15 mouse cellular contexts compared by ENCODE assay signal in genomic region chr14:79272991-79273390, GRCm38 (mm10). TPM values are rescaled to one million over a fixed set of nuclear protein-coding genes. Genes with fewer than 3 reads are reported as not detected.
DNase-seq lines count a peak whose midpoint lies in the region; ATAC-seq and TF ChIP-seq lines count a peak whose summit lies in the region.
"Had no signal": no experiment of that assay in that cellular context is flagged by ENCODE, and none has a peak within 500 bp of the region (broad histone marks: within the 10 kb centered on the region; RNA-seq: fewer than 3 reads in every experiment).

No protein-coding gene starts in this region.

- no peak for TF ChIP-seq CTCF in kidney, postnatal 0 days (IDR thresholded peaks at IDR 0.05; ENCODE audit: low read depth)

- 88% methylated on average over 9 of the region's 9 CpGs for WGBS in forebrain, embryonic 10.5 days
- 88% methylated on average over 9 of the region's 9 CpGs for WGBS in forebrain, embryonic 12.5 days
- 72% methylated on average over 9 of the region's 9 CpGs for WGBS in kidney, postnatal 0 days
- WGBS in kidney, embryonic 14.5 days: 86% methylated on average over 9 of the region's 9 CpGs
- 78% methylated on average over 9 of the region's 9 CpGs for WGBS in hindbrain, embryonic 12.5 days
- WGBS in midbrain, embryonic 15.5 days: 87% methylated on average over 9 of the region's 9 CpGs

- H3K27ac ChIP-seq in forebrain, embryonic 10.5 days: 0 out of 2 replicates have a peak overlapping the region, but pooled peaks have one; percentile 0
- no peak overlapping the region for H3K27ac ChIP-seq in forebrain, embryonic 12.5 days
- peak overlapping the region; percentile 27; the same call in 1 of the 2 replicates for H3K27ac ChIP-seq in kidney, postnatal 0 days
- no peak overlapping the region for H3K27ac ChIP-seq in kidney, embryonic 14.5 days (ENCODE audit: low read depth, low read length)
- peak overlapping the region; percentile 26; the same call in 1 of the 2 replicates for H3K27ac ChIP-seq in hindbrain, embryonic 12.5 days
- H3K27ac ChIP-seq in midbrain, embryonic 15.5 days: peak overlapping the region; percentile 63
- H3K27ac ChIP-seq: heart, embryonic 13.5 days had no signal

- no peak overlapping the region for H3K4me2 ChIP-seq in forebrain, embryonic 12.5 days
- H3K4me2 ChIP-seq in kidney, postnatal 0 days (ENCODE audit: low read length): no peak overlapping the region
- H3K4me2 ChIP-seq in kidney, embryonic 14.5 days (replicated peaks; ENCODE audit: low read depth, low read length): no peak overlapping the region
- H3K4me2 ChIP-seq in hindbrain, embryonic 12.5 days (replicated peaks): no peak overlapping the region
- no peak overlapping the region for H3K4me2 ChIP-seq in midbrain, embryonic 15.5 days
- H3K4me2 ChIP-seq: heart, embryonic 13.5 days had no signal

- no peak overlapping the region for H3K9ac ChIP-seq in forebrain, embryonic 12.5 days
- H3K9ac ChIP-seq in kidney, postnatal 0 days (ENCODE audit: low read depth, low read length): no peak overlapping the region
- no peak overlapping the region for H3K9ac ChIP-seq in kidney, embryonic 14.5 days (ENCODE audit: low read depth, low read length)
- H3K9ac ChIP-seq in hindbrain, embryonic 12.5 days: no peak overlapping the region
- no peak overlapping the region for H3K9ac ChIP-seq in midbrain, embryonic 15.5 days
- H3K9ac ChIP-seq: forebrain, postnatal 0 days; heart, embryonic 13.5 days had no signal

- H3K36me3 ChIP-seq in forebrain, embryonic 10.5 days (replicated peaks): no peaks in the 10 kb centered on the region
- H3K36me3 ChIP-seq in forebrain, embryonic 12.5 days (replicated peaks): no peaks in the 10 kb centered on the region
- no peaks in the 10 kb centered on the region for H3K36me3 ChIP-seq in kidney, postnatal 0 days (ENCODE audit: insufficient read depth, low read length)
- no peaks in the 10 kb centered on the region for H3K36me3 ChIP-seq in kidney, embryonic 14.5 days (ENCODE audit: control insufficient read depth, insufficient read depth, low read length)
- no peaks in the 10 kb centered on the region for H3K36me3 ChIP-seq in hindbrain, embryonic 12.5 days
- no peaks in the 10 kb centered on the region for H3K36me3 ChIP-seq in midbrain, embryonic 15.5 days (replicated peaks)
- H3K36me3 ChIP-seq: heart, embryonic 13.5 days had no signal

- peaks cover 43% of the 10 kb centered on the region for H3K4me1 ChIP-seq in forebrain, embryonic 10.5 days
- H3K4me1 ChIP-seq in forebrain, embryonic 12.5 days: peaks cover 22% of the 10 kb centered on the region
- 0 out of 2 replicates have a peak, but pooled peaks cover 8% of the 10 kb centered on the region for H3K4me1 ChIP-seq in kidney, postnatal 0 days (replicated peaks; ENCODE audit: insufficient read depth, low read length)
- H3K4me1 ChIP-seq in kidney, embryonic 14.5 days (ENCODE audit: control insufficient read depth, insufficient read depth, low read length): 0 out of 2 replicates have a peak, but pooled peaks cover 5% of the 10 kb centered on the region
- peaks cover 23% of the 10 kb centered on the region for H3K4me1 ChIP-seq in hindbrain, embryonic 12.5 days
- H3K4me1 ChIP-seq in midbrain, embryonic 15.5 days: peaks cover 17% of the 10 kb centered on the region

- ATAC-seq in forebrain, embryonic 12.5 days (ENCODE audit: low FRiP score): no peak
- ATAC-seq in kidney, postnatal 0 days (replicated peaks; ENCODE audit: low FRiP score, low read depth): no peak
- no peak for ATAC-seq in kidney, embryonic 14.5 days (ENCODE audit: low FRiP score, low TSS enrichment)
- no peak for ATAC-seq in hindbrain, embryonic 12.5 days (ENCODE audit: low FRiP score)
- ATAC-seq in midbrain, embryonic 15.5 days (replicated peaks): no peak

- DNase-seq in forebrain, embryonic 10.5 days (ENCODE audit: extremely low spot score, low spot score): no peak
- DNase-seq in kidney, postnatal 0 days (ENCODE audit: low spot score): no peak
- DNase-seq in cerebellum, postnatal 10 days: no peak
- DNase-seq in layer of hippocampus, adult 11-12 months (ENCODE audit: low spot score): no peak
- DNase-seq: cerebellum, postnatal 14 days; forebrain, postnatal 0 days; gastrocnemius, postnatal 14 days; liver; lung, adult 18-20 months had no signal

- H3K9me3 ChIP-seq in forebrain, embryonic 10.5 days: no peaks in the 10 kb centered on the region
- H3K9me3 ChIP-seq in forebrain, embryonic 12.5 days: no peaks in the 10 kb centered on the region
- no peaks in the 10 kb centered on the region for H3K9me3 ChIP-seq in kidney, postnatal 0 days (replicated peaks; ENCODE audit: low read length)
- no peaks in the 10 kb centered on the region for H3K9me3 ChIP-seq in kidney, embryonic 14.5 days (ENCODE audit: control insufficient read depth, low read length)
- H3K9me3 ChIP-seq in hindbrain, embryonic 12.5 days (replicated peaks): no peaks in the 10 kb centered on the region
- no peaks in the 10 kb centered on the region for H3K9me3 ChIP-seq in midbrain, embryonic 15.5 days

- H3K27me3 ChIP-seq in forebrain, embryonic 10.5 days (ENCODE audit: poor library complexity, severe bottlenecking): no peaks in the 10 kb centered on the region
- H3K27me3 ChIP-seq in forebrain, embryonic 12.5 days: no peaks in the 10 kb centered on the region
- no peaks in the 10 kb centered on the region for H3K27me3 ChIP-seq in kidney, postnatal 0 days (ENCODE audit: insufficient read depth, low read length)
- H3K27me3 ChIP-seq in kidney, embryonic 14.5 days (ENCODE audit: control insufficient read depth, insufficient read depth, low read length): no peaks in the 10 kb centered on the region
- no peaks in the 10 kb centered on the region for H3K27me3 ChIP-seq in hindbrain, embryonic 12.5 days
- H3K27me3 ChIP-seq in midbrain, embryonic 15.5 days (replicated peaks): no peaks in the 10 kb centered on the region

- H3K4me3 ChIP-seq in forebrain, embryonic 10.5 days: no peak overlapping the region
- no peak overlapping the region for H3K4me3 ChIP-seq in forebrain, embryonic 12.5 days (replicated peaks)
- no peak overlapping the region for H3K4me3 ChIP-seq in kidney, postnatal 0 days (replicated peaks; ENCODE audit: low read depth, low read length)
- no peak overlapping the region for H3K4me3 ChIP-seq in kidney, embryonic 14.5 days (ENCODE audit: low read length)
- H3K4me3 ChIP-seq in hindbrain, embryonic 12.5 days: no peak overlapping the region
- H3K4me3 ChIP-seq in midbrain, embryonic 15.5 days: no peak overlapping the region
- H3K4me3 ChIP-seq: heart, embryonic 13.5 days; myocyte had no signal

RNA-seq across cellular contexts. Expression of gene Zfp957, which starts 25.8 kb away (rescaled TPM):
- not detected in 2 replicates for polyA plus RNA-seq in forebrain, embryonic 10.5 days (2016; fragmentation: Nextera tagmentation; extraction: Ambion mirVana)
- polyA plus RNA-seq in forebrain, embryonic 12.5 days (2016; fragmentation: Nextera tagmentation; extraction: Ambion mirVana): not detected in 2 replicates
- not detected in 2 replicates for polyA plus RNA-seq in kidney, postnatal 0 days (2015; fragmentation: Nextera tagmentation; extraction: Ambion mirVana)
- polyA plus RNA-seq in kidney, embryonic 14.5 days (2014; fragmentation: Nextera tagmentation; extraction: Ambion mirVana): not detected in 2 replicates
- 0.19 TPM in 1 of 2 replicates, not detected in the other for polyA plus RNA-seq in hindbrain, embryonic 12.5 days (2016; fragmentation: Nextera tagmentation; extraction: Ambion mirVana)
- polyA plus RNA-seq in midbrain, embryonic 15.5 days (2015; fragmentation: Nextera tagmentation; extraction: Ambion mirVana): 0.06 TPM in 1 of 2 replicates, not detected in the other
- polyA plus RNA-seq: forebrain, postnatal 0 days; heart, embryonic 13.5 days; myocyte had no signal

RNA-seq across cellular contexts. Expression of gene Rgcc, which starts 28.5 kb away (rescaled TPM):
- 52.1 and 60.1 TPM in 2 replicates for polyA plus RNA-seq in forebrain, embryonic 10.5 days (2016; fragmentation: Nextera tagmentation; extraction: Ambion mirVana)
- 70.2 and 86.8 TPM in 2 replicates for polyA plus RNA-seq in forebrain, embryonic 12.5 days (2016; fragmentation: Nextera tagmentation; extraction: Ambion mirVana)
- polyA plus RNA-seq in kidney, postnatal 0 days (2015; fragmentation: Nextera tagmentation; extraction: Ambion mirVana): 60.1 and 70.7 TPM in 2 replicates
- 22.7 and 26.0 TPM in 2 replicates for polyA plus RNA-seq in kidney, embryonic 14.5 days (2014; fragmentation: Nextera tagmentation; extraction: Ambion mirVana)
- polyA plus RNA-seq in hindbrain, embryonic 12.5 days (2016; fragmentation: Nextera tagmentation; extraction: Ambion mirVana): 32.4 and 41.0 TPM in 2 replicates
- 21.4 and 33.6 TPM in 2 replicates for polyA plus RNA-seq in midbrain, embryonic 15.5 days (2015; fragmentation: Nextera tagmentation; extraction: Ambion mirVana)

Comparison
In these comparisons a context has a peak if more than half of its experiments do, and no peak if none do; other contexts are left out.
1. H3K27ac ChIP-seq: peak in forebrain, embryonic 10.5 days (single experiment), kidney, postnatal 0 days (single experiment), hindbrain, embryonic 12.5 days (single experiment) and midbrain, embryonic 15.5 days (single experiment); none in forebrain, embryonic 12.5 days (single experiment) and kidney, embryonic 14.5 days (single experiment).